Mouse (Mus musculus) limb, embryonic 14.5 days (tissue): Measurements from ENCODE around the gene Crk. TPM values are rescaled to one million over a fixed set of nuclear protein-coding genes. Genes with fewer than 3 reads are reported as not detected.

Experiments used
- ATAC-seq: fragments of 200-750 bp; cut with Nextera tagmentation; 2 replicates; pipeline ENCODE4 v1.8.0; 2017; ENCODE audit warnings: low read depth, moderate number of reproducible peaks, moderate TSS enrichment; ENCODE audit not compliant: low FRiP score
- DNase-seq: peaks from one replicate; pipeline ENCODE4 v3.0.0-alpha.2; 2015; ENCODE audit warnings: low spot score
- H3K27ac ChIP-seq: fragments of 300-500 bp; sonication (generic); replicated peaks from 2 replicates; pipeline ENCODE4 v1.5.1; 2014; ENCODE audit warnings: low read depth, mild to moderate bottlenecking, low read length, moderate library complexity, mixed read lengths
- H3K27me3 ChIP-seq: fragments of 300-500 bp; sonication (generic); 2 replicates; pipeline ENCODE4 v1.6.1; 2014; ENCODE audit warnings: low read length, mixed read lengths; ENCODE audit not compliant: control insufficient read depth, insufficient read depth
- H3K36me3 ChIP-seq: fragments of 300-500 bp; sonication (generic); 2 replicates; pipeline ENCODE4 v1.6.1; 2014; ENCODE audit warnings: mild to moderate bottlenecking, low read length, moderate library complexity, mixed read lengths; ENCODE audit not compliant: control insufficient read depth, insufficient read depth
- H3K4me1 ChIP-seq: fragments of 300-500 bp; sonication (generic); 2 replicates; pipeline ENCODE4 v1.6.1; 2014; ENCODE audit warnings: antibody characterized with exemption, low read length, mixed read lengths; ENCODE audit not compliant: control insufficient read depth, insufficient read depth
- H3K4me2 ChIP-seq: fragments of 300-500 bp; sonication (generic); replicated peaks from 2 replicates; pipeline ENCODE4 v1.6.1; 2014; ENCODE audit warnings: low read depth, mild to moderate bottlenecking, low read length, moderate library complexity; ENCODE audit not compliant: severe bottlenecking
- H3K4me3 ChIP-seq: fragments of 300-500 bp; sonication (generic); replicated peaks from 2 replicates; pipeline ENCODE4 v1.5.1; 2014; ENCODE audit warnings: low read length
- H3K9ac ChIP-seq: fragments of 300-500 bp; sonication (generic); 2 replicates; pipeline ENCODE4 v1.6.1; 2014; ENCODE audit warnings: mild to moderate bottlenecking, low read depth, low read length, moderate library complexity; ENCODE audit not compliant: severe bottlenecking
- H3K9me3 ChIP-seq: fragments of 300-500 bp; sonication (generic); 2 replicates; pipeline ENCODE4 v1.6.1; 2016; ENCODE audit warnings: low read length; ENCODE audit not compliant: control insufficient read depth
- POLR2A ChIP-seq: fragments of 200-500 bp; IDR thresholded peaks from 2 replicates; pipeline ENCODE4 v1.8.0; 2012; ENCODE audit warnings: inconsistent platforms, mild to moderate bottlenecking, moderate library complexity, borderline replicate concordance; ENCODE audit not compliant: insufficient read depth, insufficient read length; ENCODE audit errors: extremely low read depth
- WGBS: fragments of 180-500 bp; shearing (Covaris S2); extraction: QIAGEN DNeasy Blood & Tissue Kit; methylation state at CpG from one replicate; pipeline ENCODE4 v1.1.7; 2014; 5-methylcytosine and 5-hydroxymethylcytosine counted together
- polyA plus RNA-seq, 2 experiments: library from polyadenylated mRNA; depleted of rRNA in 1 of 2; stranded (reverse) in 1 of 2; unstranded in 1 of 2; fragments of >200 nt; fragmentation: Nextera tagmentation in 1 of 2; extraction: Ambion mirVana in 1 of 2; gene quantifications; 2 replicates each; pipeline versions ENCODE4 v1.2.1 to v1.2.3; 2012 to 2014

The Crk gene
- polyA plus RNA-seq, 2 experiments: 78.2 to 103 TPM

- Histone ChIP-seq H3K27ac (no peak overlapping the region), H3K4me3 (no peak overlapping the region), H3K9ac (no peak overlapping the region), H3K9me3 (no peaks in the 10 kb centered on the region), H3K36me3 (peaks cover 20% of the 10 kb centered on the region), H3K4me1 (peaks cover 16% of the 10 kb centered on the region; the same call in 1 of the 2 replicates), H3K4me2 (no peak overlapping the region), H3K27me3 (no peaks in the 10 kb centered on the region)
- 91% methylated on average over 3 of the region's 3 CpGs for WGBS
- DNase-seq (no peak), ATAC-seq (no peak)
- TF ChIP-seq POLR2A: no peak
These were observed 65.7 kb downstream of the Crk start for GRCm38 (mm10) chr11:75744761-75745160.

GRCm38 (mm10) chr11:75750537-75750936 is 71.5 kb downstream of the Crk start:
- no peak for TF ChIP-seq POLR2A
- H3K27ac ChIP-seq: no peak overlapping the region
- WGBS: 77% methylated on average over 1 of the region's 1 CpGs
- H3K9me3 ChIP-seq: no peaks in the 10 kb centered on the region
- no peak overlapping the region for H3K9ac ChIP-seq
- ATAC-seq (no peak), DNase-seq (no peak)
- peaks cover 38% of the 10 kb centered on the region for H3K36me3 ChIP-seq
- H3K27me3 ChIP-seq: no peaks in the 10 kb centered on the region
- H3K4me3 ChIP-seq: no peak overlapping the region
- no peaks in the 10 kb centered on the region for H3K4me1 ChIP-seq
- H3K4me2 ChIP-seq: no peak overlapping the region

DNA sequence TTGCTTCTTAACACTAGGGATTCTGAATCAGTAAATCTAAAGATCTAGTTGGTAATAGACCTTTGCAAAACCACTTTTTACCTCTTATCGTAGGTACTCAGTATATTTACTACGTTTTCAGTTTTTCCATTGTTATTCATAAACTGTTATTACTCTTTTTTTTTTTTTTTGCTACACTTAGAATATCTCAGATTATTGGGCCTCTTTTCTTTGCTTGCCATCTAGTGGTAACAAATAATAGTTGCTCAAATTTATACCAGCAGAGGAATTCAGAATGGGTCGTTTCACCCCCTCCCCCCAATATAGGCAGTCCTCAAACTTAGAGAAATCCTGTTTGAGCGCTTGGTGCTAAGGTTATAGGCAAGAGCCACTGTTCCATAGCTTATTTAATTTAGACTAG is 72.0 kb downstream of the Crk start:
- no peaks in the 10 kb centered on the region for H3K27me3 ChIP-seq
- no peak for ATAC-seq
- no peak overlapping the region for H3K4me2 ChIP-seq
- peaks cover 44% of the 10 kb centered on the region for H3K36me3 ChIP-seq
- no peaks in the 10 kb centered on the region for H3K4me1 ChIP-seq
- no peak for DNase-seq
- no peak overlapping the region for H3K4me3 ChIP-seq
- no peak for TF ChIP-seq POLR2A
- H3K9ac ChIP-seq: no peak overlapping the region
- H3K9me3 ChIP-seq: no peaks in the 10 kb centered on the region
- no peak overlapping the region for H3K27ac ChIP-seq
- 75% methylated on average over 4 of the region's 4 CpGs for WGBS

Other genes with a start within 250 kb of the Crk start
- 0.53 and 0.59 TPM in 2 replicates for gene Serpinf2, start 239.7 kb upstream of the Crk start, polyA plus RNA-seq (2012; rRNA removed)
- gene Serpinf2, start 239.7 kb upstream of the Crk start, polyA plus RNA-seq (2014; fragmentation: Nextera tagmentation; extraction: Ambion mirVana): not detected in 2 replicates
- gene Wdr81, start 224.5 kb upstream of the Crk start, polyA plus RNA-seq (2012; rRNA removed): 9.0 and 10.4 TPM in 2 replicates
- gene Wdr81, start 224.5 kb upstream of the Crk start, polyA plus RNA-seq (2014; fragmentation: Nextera tagmentation; extraction: Ambion mirVana): 6.6 and 6.8 TPM in 2 replicates
- 15.0 and 15.5 TPM in 2 replicates for gene Tlcd2, start 217.5 kb upstream of the Crk start, polyA plus RNA-seq (2012; rRNA removed)
- 19.5 and 25.2 TPM in 2 replicates for gene Tlcd2, start 217.5 kb upstream of the Crk start, polyA plus RNA-seq (2014; fragmentation: Nextera tagmentation; extraction: Ambion mirVana)
- 123 and 136 TPM in 2 replicates for gene Prpf8, start 192.4 kb upstream of the Crk start, polyA plus RNA-seq (2012; rRNA removed)
- gene Prpf8, start 192.4 kb upstream of the Crk start, polyA plus RNA-seq (2014; fragmentation: Nextera tagmentation; extraction: Ambion mirVana): 85.9 and 92.5 TPM in 2 replicates
- gene Rilp, start 169.2 kb upstream of the Crk start, polyA plus RNA-seq (2012; rRNA removed): 0.98 and 0.99 TPM in 2 replicates
- gene Rilp, start 169.2 kb upstream of the Crk start, polyA plus RNA-seq (2014; fragmentation: Nextera tagmentation; extraction: Ambion mirVana): 0.36 and 0.58 TPM in 2 replicates
- gene Scarf1, start 165.7 kb upstream of the Crk start, polyA plus RNA-seq (2012; rRNA removed): 8.5 and 11.2 TPM in 2 replicates
- gene Scarf1, start 165.7 kb upstream of the Crk start, polyA plus RNA-seq (2014; fragmentation: Nextera tagmentation; extraction: Ambion mirVana): 5.4 and 6.0 TPM in 2 replicates
- gene Slc43a2, start 147.6 kb upstream of the Crk start, polyA plus RNA-seq (2012; rRNA removed): 5.8 and 6.8 TPM in 2 replicates
- gene Slc43a2, start 147.6 kb upstream of the Crk start, polyA plus RNA-seq (2014; fragmentation: Nextera tagmentation; extraction: Ambion mirVana): 3.5 and 3.8 TPM in 2 replicates
- gene Pitpna, start 91.2 kb upstream of the Crk start, polyA plus RNA-seq (2012; rRNA removed): 75.7 and 80.3 TPM in 2 replicates
- gene Pitpna, start 91.2 kb upstream of the Crk start, polyA plus RNA-seq (2014; fragmentation: Nextera tagmentation; extraction: Ambion mirVana): 78.6 and 80.4 TPM in 2 replicates
- gene Inpp5k, start 48.3 kb upstream of the Crk start, polyA plus RNA-seq (2012; rRNA removed): 32.0 and 35.2 TPM in 2 replicates
- 24.6 and 30.4 TPM in 2 replicates for gene Inpp5k, start 48.3 kb upstream of the Crk start, polyA plus RNA-seq (2014; fragmentation: Nextera tagmentation; extraction: Ambion mirVana)
- 53.4 and 54.2 TPM in 2 replicates for gene Myo1c, start 28.8 kb upstream of the Crk start, polyA plus RNA-seq (2012; rRNA removed)
- gene Myo1c, start 28.8 kb upstream of the Crk start, polyA plus RNA-seq (2014; fragmentation: Nextera tagmentation; extraction: Ambion mirVana): 44.2 and 44.3 TPM in 2 replicates
- 561 and 629 TPM in 2 replicates for gene Ywhae, start 53.6 kb downstream of the Crk start, polyA plus RNA-seq (2012; rRNA removed)
- 772 and 815 TPM in 2 replicates for gene Ywhae, start 53.6 kb downstream of the Crk start, polyA plus RNA-seq (2014; fragmentation: Nextera tagmentation; extraction: Ambion mirVana)
- 3.8 and 3.9 TPM in 2 replicates for gene Doc2b, start 116.8 kb downstream of the Crk start, polyA plus RNA-seq (2012; rRNA removed)
- gene Doc2b, start 116.8 kb downstream of the Crk start, polyA plus RNA-seq (2014; fragmentation: Nextera tagmentation; extraction: Ambion mirVana): 1.6 and 1.7 TPM in 2 replicates